Mouse (Mus musculus) 3T3-L1 (cell line): ENCODE measurements around the gene Sucla2.

Experiments used
- DNase-seq: peaks from one replicate; pipeline ENCODE4 v3.0.0-alpha.2; 2015; ENCODE audit warnings: low read depth, low spot score

Sucla2 gene

DNA sequence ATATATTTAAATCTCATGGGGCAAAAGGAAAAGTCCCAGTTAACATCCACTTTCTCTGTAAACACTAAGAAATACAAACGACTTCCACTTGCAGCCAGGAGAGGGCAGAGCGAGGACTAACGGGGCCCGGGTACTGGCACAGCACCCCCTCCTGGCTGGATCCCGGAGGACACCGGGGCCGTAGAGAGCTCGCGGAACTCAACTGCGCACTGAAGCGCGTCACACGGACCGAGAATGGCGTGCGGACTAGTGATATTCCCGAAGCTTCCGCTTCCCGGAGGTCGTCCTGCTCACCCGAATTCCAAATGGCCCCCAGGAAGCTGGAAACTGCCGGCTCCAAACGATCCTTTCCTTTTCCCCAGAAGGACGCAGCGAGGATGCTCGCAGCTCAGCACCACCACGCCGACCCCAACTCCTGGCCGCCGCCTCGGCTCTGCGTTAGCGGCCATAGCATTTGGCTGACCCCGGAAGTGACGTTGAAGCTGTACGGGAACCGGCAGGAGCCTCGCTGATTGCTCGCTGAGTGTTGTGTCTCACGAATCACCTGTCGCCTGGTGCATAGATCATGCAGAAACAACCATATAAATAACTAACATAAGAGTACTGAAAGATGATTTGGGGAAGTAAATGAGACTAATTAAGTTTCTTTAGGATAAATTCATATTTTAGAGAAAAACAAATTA lies at the start of gene Sucla2:
Sucla2 (plus strand) TSS at position 554 of the 683 bp plus-strand sequence.
- peak; percentile 95 for DNase-seq

DNA sequence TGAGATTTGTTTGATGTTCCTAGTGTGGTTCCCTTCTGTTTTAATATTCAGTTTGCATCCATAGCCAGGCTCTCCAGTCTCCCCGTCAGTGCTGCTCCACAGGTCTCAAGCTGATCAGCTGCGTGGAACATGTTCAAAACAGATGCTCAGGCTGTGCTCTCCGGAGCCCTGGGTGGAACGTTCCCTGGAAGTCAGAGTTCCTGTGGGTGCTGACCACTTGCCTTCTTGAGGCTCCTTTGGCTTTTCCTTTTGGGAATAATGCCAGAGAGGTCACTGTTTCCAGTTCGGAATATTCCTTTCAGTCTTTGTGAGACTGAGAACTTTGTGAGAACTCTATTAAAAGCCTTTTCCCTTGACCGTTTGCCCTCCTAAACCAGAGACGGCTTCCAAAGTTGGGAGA lies 49.6 kb upstream of the Sucla2 start:
- no peak for DNase-seq

GRCm38 (mm10) chr14:73476361-73476934 lies 48.7 kb upstream of the Sucla2 start:
- no peak for DNase-seq

DNA sequence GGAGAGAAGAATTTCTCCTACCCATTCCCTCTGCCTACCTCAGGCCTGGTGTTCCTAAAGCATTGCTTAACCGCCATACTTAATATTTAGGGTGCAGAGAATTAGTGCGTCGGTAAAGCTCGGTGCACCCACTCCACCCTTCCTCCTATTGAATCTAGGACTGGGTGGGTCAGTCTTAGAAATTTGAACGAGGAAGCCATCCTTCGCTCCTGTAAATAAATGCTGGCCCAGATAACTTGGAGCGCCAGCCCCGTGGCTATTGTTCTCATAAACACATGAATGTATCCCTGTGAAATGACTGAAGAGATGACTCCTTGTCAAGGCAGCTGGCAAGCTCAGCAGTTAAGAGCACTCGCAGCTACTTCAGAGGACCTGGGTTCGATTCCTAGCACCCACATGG lies 48.0 kb upstream of the Sucla2 start:
- no peak for DNase-seq

DNA sequence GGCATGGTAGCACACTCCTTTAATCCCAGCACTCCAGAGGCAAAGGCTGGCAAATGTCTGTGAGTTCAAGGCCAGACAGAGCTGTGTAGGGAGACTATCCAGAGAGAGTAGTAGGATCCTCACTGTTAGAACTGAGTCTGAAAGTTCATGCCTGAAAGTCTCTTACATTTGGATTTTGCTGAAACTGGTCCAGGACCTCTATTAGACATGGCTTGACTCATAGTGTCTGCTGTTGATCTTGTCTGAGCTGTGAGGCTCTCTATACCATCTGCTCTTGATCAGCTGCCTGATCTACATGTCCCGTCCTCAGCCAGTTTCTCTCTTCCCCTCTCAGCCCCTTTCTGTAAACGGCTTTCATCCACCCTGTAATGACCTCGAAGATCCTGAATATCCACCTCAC lies 46.8 kb upstream of the Sucla2 start:
- peak; percentile 51 for DNase-seq

DNA sequence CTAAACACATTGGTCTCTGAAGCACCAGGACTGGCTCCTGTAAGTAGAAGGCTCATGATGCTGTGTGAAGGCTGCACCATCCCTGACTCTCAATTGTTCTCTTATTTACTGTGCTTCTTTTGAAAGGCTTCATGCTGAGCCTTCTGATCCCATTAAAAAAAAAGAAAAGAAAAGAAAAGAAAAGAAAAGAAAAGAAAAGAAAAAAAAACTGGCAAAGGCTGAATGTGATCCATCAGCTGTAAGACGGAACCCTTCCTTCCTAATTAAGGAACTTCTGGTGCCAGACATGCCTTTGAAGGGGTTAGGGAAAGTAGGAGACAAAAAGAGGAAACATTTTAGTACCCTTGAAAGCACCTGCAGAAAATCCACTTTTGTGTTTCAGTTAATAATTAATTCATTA lies 45.3 kb upstream of the Sucla2 start:
- DNase-seq, result no peak

GRCm38 (mm10) chr14:73483516-73484229 lies 41.4 kb upstream of the Sucla2 start:
- DNase-seq, result no peak

GRCm38 (mm10) chr14:73484366-73485110 lies 40.6 kb upstream of the Sucla2 start:
- DNase-seq, result no peak

DNA sequence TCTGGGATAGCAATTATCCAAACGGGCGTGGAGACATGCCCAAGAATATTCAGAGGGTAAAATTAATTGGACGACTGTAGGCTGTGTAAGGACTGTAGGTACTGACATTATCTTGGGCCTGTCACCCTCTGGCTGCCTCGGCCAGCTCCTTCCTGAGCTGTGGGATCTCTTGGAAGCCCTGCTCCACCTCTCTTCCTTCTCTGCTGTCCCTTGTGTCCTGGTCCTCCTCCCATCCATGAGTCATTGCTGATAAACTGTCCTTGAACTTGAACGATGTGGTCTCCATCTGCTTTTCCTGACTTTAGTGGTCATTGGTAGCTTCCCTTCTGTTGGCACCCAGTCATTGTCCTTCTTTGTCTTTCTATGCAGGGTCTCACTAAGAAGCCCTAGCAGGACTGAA lies 38.5 kb upstream of the Sucla2 start:
- DNase-seq, result peak; percentile 20

- DNase-seq, result no peak
Measured at GRCm38 (mm10) chr14:73493356-73493755, 31.8 kb upstream of the Sucla2 start.

DNA sequence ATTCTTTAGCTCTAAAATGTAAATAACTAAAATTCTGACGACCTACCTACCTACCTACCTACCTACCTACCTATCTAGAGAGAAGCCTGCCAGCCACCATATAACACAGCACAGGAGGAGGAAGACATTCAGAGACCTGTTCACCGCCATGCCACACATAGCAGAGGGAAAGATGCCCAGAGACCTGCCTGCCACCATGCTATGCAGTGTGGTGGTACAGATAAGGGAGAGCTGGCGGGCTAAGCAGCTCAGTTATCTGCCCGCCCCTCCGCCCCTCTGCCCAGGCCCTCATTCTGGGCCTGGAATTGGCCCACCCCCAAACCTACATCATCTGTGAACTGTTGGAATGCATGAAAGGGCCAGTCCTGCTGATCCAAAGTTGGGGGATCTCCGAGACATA lies 31.0 kb upstream of the Sucla2 start:
- no peak for DNase-seq

- DNase-seq, result peak; percentile 13
Measured at GRCm38 (mm10) chr14:73495753-73496152, 29.4 kb upstream of the Sucla2 start.

DNA sequence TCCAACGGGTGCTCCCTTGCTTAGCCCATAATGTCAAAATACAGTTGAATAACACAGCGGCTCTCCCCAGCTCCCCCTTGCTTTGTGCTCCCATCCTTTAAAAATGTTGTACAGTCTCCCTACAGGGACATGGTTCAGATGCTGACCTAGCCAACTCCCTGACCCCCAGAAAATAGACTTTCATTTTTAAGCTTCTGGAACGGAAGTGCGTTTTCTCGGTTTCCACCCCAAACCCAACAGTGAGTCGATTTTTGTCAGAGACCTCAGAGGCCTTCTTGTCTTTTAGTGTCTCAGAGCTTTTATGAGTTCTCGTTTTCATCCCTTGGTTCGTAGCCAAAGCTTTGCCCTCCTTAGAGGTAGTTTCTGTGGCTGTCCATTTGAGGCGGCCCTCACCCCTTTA lies 23.8 kb upstream of the Sucla2 start:
- no peak for DNase-seq

DNA sequence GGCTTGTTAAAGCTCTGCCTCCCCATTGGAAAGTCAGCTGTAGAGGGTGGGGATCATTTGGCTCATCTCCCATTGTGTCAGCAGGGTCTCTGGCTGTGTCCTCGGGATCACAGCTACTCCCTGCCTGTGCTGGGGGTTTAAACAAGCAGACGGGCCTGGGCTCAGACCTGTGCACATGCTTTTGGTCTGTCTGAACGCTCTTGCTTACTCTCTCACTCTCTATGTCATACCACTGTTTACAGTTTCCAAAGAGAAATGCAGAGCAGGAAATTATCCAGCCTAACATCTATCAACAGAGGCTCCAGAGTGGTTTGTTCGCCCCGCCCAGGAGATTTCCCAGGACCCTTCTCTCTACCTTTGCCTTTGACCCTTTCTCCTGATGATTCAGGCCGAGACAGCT lies 23.4 kb upstream of the Sucla2 start:
- DNase-seq, result no peak

GRCm38 (mm10) chr14:73502591-73503184 lies 22.4 kb upstream of the Sucla2 start:
- no peak for DNase-seq

- DNase-seq, result no peak
Measured at GRCm38 (mm10) chr14:73503237-73503933, 21.7 kb upstream of the Sucla2 start.

DNA sequence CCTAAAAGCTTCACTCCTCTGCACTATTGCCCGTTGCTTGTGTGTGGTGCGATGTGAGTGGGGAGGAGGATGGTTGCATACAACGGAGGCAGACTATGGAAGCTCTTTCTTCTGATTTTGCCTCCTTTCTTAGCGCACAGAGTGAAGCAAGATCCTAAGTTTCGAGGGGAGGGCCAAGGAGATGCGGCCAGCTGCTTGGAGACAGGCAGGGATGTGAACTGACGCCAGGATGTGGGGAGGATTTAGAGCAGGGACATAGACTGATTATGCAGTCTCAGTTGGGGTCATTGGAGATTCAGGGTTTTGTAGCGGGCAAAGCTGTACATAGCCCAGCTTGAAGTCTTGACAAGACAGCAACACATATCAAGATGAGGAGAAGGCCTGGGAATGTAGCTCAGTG lies 18.8 kb upstream of the Sucla2 start:
- no peak for DNase-seq

DNA sequence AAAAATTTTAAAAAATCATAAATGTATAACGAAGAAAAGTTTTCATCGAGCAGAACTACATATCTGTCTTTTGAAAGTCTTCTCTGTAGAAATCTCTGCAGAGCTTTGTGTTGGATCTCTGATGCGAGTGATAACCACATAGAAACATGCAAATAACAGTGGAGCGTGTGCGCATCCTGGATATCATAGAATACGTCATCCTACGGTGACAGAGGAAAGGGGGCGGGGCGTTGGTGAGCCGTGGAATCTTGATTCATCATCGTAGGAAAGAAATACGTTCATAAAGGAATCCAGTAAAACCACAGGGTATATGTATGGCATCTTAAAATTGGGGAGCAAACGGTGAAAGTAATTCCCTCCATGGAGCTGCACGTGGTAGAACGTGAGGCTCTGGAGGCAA lies 17.9 kb upstream of the Sucla2 start:
- DNase-seq, result no peak

DNA sequence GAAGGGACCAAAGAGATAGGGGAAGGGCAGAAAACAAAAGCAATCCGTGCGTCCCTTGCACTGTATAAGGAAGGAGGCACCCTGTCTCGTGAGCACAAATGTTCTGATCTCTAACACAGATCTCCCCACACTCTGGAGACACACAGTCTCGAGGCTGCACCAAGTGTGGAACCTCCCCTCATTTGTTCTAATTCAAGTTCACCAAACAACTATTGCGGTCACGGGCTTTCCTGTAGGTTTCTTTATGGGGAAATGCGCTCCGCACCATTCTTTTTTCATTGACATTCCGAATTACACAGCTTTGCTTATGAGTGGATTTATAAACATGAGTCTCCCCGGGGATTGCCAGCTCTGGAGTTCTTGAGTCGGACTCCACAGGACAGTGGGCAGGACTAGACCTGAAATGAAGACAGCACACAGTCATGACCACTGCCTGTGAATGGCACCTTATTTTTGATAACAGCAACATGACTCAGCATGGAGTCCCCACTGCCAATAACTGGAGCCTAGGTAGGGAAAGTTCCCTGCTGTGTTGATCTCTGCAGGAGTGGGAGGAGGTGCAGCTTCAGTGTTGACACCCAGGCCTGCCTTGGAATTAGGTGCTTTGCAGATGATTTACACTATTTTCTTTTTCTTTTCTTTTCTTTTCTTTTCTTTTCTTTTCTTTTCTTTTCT lies 17.3 kb upstream of the Sucla2 start:
- peak; percentile 15 for DNase-seq

DNA sequence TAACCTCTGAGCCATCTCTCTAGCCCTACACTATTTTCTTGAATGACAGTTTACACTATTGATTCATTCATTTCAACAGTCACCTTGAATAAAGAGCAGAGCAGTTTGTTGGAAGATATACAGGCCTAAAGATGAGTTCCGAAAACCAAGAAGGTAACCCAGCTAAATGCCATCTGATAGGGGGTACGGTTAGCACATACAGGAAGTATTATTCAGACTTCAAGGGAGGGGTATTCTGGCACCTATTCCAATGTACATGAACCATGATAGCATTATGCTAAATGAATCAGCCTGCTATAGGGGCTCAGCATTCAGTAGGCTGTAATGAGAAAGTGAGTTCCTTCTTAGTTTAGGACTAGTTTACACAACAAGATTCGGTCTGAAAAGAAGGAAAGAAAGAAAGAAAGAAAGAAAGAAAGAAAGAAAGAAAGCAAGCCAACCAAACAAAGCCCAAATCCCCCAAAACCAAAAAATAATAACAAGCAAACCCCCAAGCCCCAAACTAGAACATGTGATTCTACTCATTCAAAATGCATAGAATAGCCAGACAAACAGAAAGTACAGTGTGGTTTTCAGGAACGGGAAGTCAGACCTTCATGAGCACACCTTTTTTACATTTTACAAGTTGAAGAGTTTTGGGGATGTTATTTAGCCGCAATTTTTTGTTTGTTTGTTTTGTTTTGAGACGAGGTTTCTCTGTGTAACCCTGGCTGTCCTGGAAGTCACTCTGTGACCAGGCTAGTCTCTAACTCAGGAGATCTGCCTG lies 16.3 kb upstream of the Sucla2 start:
- DNase-seq, result no peak
